Comparison of ENCODE assay signal across 9 mouse cellular contexts in genomic region chr8:87835411-87835821, GRCm38 (mm10).
DNase-seq lines count a peak whose midpoint lies in the region; ATAC-seq lines count a peak whose summit lies in the region.
"Had no signal": no experiment of that assay in that cellular context is flagged by ENCODE, and none has a peak within 500 bp of the region (broad histone marks: within the 10 kb centered on the region; RNA-seq: fewer than 3 reads in every experiment).

No protein-coding gene starts in this region.

- H3K9me3 ChIP-seq in lung, embryonic 15.5 days, result no peaks in the 10 kb centered on the region
- no peaks in the 10 kb centered on the region for H3K9me3 ChIP-seq in heart, embryonic 14.5 days (ENCODE audit: control insufficient read depth, low read length)
- H3K9me3 ChIP-seq in limb, embryonic 12.5 days, result no peaks in the 10 kb centered on the region
- H3K9me3 ChIP-seq in stomach, embryonic 16.5 days (replicated peaks; ENCODE audit: control insufficient read depth, low read length), result no peaks in the 10 kb centered on the region

- peak; percentile 33; the same call in 1 of the 2 replicates for ATAC-seq in lung, embryonic 15.5 days (ENCODE audit: borderline replicate concordance, extremely low read depth, low FRiP score, low TSS enrichment)
- ATAC-seq in heart, embryonic 14.5 days (ENCODE audit: insufficient number of reproducible peaks, insufficient read depth, low FRiP score, low read depth), result peak; percentile 33; the same call in 1 of the 2 replicates
- no peak for ATAC-seq in limb, embryonic 12.5 days (ENCODE audit: insufficient number of reproducible peaks, insufficient read depth, low FRiP score, low TSS enrichment, low read depth)
- ATAC-seq in stomach, embryonic 16.5 days (ENCODE audit: insufficient read depth, low FRiP score), result peak; percentile 14; the same call in 1 of the 2 replicates

- H3K4me2 ChIP-seq in lung, embryonic 15.5 days, result peak overlapping the region; percentile 36
- H3K4me2 ChIP-seq in heart, embryonic 14.5 days (ENCODE audit: low read length), result peak overlapping the region; percentile 58
- peak overlapping the region; percentile 43 for H3K4me2 ChIP-seq in limb, embryonic 12.5 days
- H3K4me2 ChIP-seq in stomach, embryonic 16.5 days (ENCODE audit: low read depth, low read length), result 0 out of 2 replicates have a peak overlapping the region, but pooled peaks have one; percentile 9

- H3K4me1 ChIP-seq in lung, embryonic 15.5 days, result peaks cover 75% of the 10 kb centered on the region
- peaks cover 40 to 59% of the 10 kb centered on the region in 2 experiments for H3K4me1 ChIP-seq in heart, embryonic 14.5 days (ENCODE audit: control insufficient read depth in 2 of 2, insufficient read depth in 2 of 2, low read length in 2 of 2)
- peaks cover 93% of the 10 kb centered on the region for H3K4me1 ChIP-seq in limb, embryonic 12.5 days (replicated peaks)
- H3K4me1 ChIP-seq in stomach, embryonic 16.5 days (ENCODE audit: control insufficient read depth, insufficient read depth, low read length), result peaks cover 54% of the 10 kb centered on the region

- H3K9ac ChIP-seq in lung, embryonic 15.5 days, result no peak overlapping the region; the same call in 1 of the 2 replicates
- no peak overlapping the region for H3K9ac ChIP-seq in heart, embryonic 14.5 days (ENCODE audit: low read length)
- 0 out of 2 replicates have a peak overlapping the region, but pooled peaks have one; percentile 27 for H3K9ac ChIP-seq in limb, embryonic 12.5 days (replicated peaks)
- peak overlapping the region; percentile 43 for H3K9ac ChIP-seq in stomach, embryonic 16.5 days (ENCODE audit: low read length)

- H3K27ac ChIP-seq in lung, embryonic 15.5 days, result peak overlapping the region; percentile 94
- H3K27ac ChIP-seq in heart, embryonic 14.5 days (replicated peaks in 1 of 2; ENCODE audit: control insufficient read depth in 1 of 2, insufficient read depth in 1 of 2, low read depth in 2 of 2, low read length in 2 of 2), result peak overlapping the region; percentile 63 to 82
- peak overlapping the region; percentile 97 for H3K27ac ChIP-seq in limb, embryonic 12.5 days
- peak overlapping the region; percentile 57; the same call in 1 of the 2 replicates for H3K27ac ChIP-seq in stomach, embryonic 16.5 days (ENCODE audit: low read length)
- H3K27ac ChIP-seq: macrophage had no signal

- H3K27me3 ChIP-seq in lung, embryonic 15.5 days, result no peaks in the 10 kb centered on the region
- H3K27me3 ChIP-seq in heart, embryonic 14.5 days (ENCODE audit: control insufficient read depth, insufficient read depth, low read length), result no peaks in the 10 kb centered on the region
- no peaks in the 10 kb centered on the region for H3K27me3 ChIP-seq in limb, embryonic 12.5 days
- no peaks in the 10 kb centered on the region for H3K27me3 ChIP-seq in stomach, embryonic 16.5 days (ENCODE audit: control insufficient read depth, insufficient read depth, low read length)

- no peaks in the 10 kb centered on the region for H3K36me3 ChIP-seq in lung, embryonic 15.5 days
- no peaks in the 10 kb centered on the region for H3K36me3 ChIP-seq in heart, embryonic 14.5 days (ENCODE audit: control insufficient read depth, insufficient read depth, low read length)
- H3K36me3 ChIP-seq in limb, embryonic 12.5 days, result peaks cover 3% of the 10 kb centered on the region; the same call in 1 of the 2 replicates
- no peaks in the 10 kb centered on the region for H3K36me3 ChIP-seq in stomach, embryonic 16.5 days (ENCODE audit: control insufficient read depth, insufficient read depth, low read length)

- 6% methylated on average over 11 of the region's 11 CpGs for WGBS in lung, embryonic 15.5 days
- WGBS in heart, embryonic 14.5 days, result 15% methylated on average over 11 of the region's 11 CpGs
- WGBS in limb, embryonic 12.5 days, result 2% methylated on average over 11 of the region's 11 CpGs
- WGBS in stomach, embryonic 16.5 days, result 16% methylated on average over 11 of the region's 11 CpGs

- DNase-seq in lung, postnatal 25 days (ENCODE audit: low spot score), result no peak
- no peak for DNase-seq in natural killer cell, adult 2 months (ENCODE audit: low spot score in 2 of 2)
- DNase-seq in right cerebral cortex, postnatal 36 days (ENCODE audit: low spot score in 2 of 2), result no peak
- DNase-seq in urinary bladder, postnatal 4 days (ENCODE audit: low spot score in 2 of 2), result no peak

- H3K4me3 ChIP-seq in lung, embryonic 15.5 days, result no peak overlapping the region
- no peak overlapping the region; a peak in 1 of 4 replicates for H3K4me3 ChIP-seq in heart, embryonic 14.5 days (ENCODE audit: control insufficient read depth in 1 of 2, insufficient read depth in 1 of 2, low read depth in 1 of 2, low read length in 2 of 2)
- no peak overlapping the region for H3K4me3 ChIP-seq in limb, embryonic 12.5 days (replicated peaks)
- no peak overlapping the region for H3K4me3 ChIP-seq in stomach, embryonic 16.5 days (replicated peaks; ENCODE audit: low read length)

Comparison
In these comparisons a context has a peak if more than half of its experiments do, and no peak if none do; other contexts are left out.
1. H3K9ac ChIP-seq: peak in limb, embryonic 12.5 days (single experiment) and stomach, embryonic 16.5 days (single experiment); none in lung, embryonic 15.5 days (single experiment) and heart, embryonic 14.5 days (single experiment).
2. Peak in every context shown above with its lines, with median percentiles within 50 percentile points of each other: H3K27ac ChIP-seq and H3K4me2 ChIP-seq.